19 mouse cellular contexts compared by ENCODE assay signal in genomic region chr8:88650016-88650708, GRCm38 (mm10). TPM values are rescaled to one million over a fixed set of nuclear protein-coding genes. Genes with fewer than 3 reads are reported as not detected.
DNase-seq lines count a peak whose midpoint lies in the region; ATAC-seq and TF ChIP-seq lines count a peak whose summit lies in the region.
"Had no signal": no experiment of that assay in that cellular context is flagged by ENCODE, and none has a peak within 500 bp of the region (broad histone marks: within the 10 kb centered on the region; RNA-seq: fewer than 3 reads in every experiment).

No protein-coding gene starts in this region.

- no peaks in the 10 kb centered on the region for H3K79me2 ChIP-seq in heart, adult 2 months (replicated peaks; ENCODE audit: control insufficient read depth, insufficient read depth, low read length)

- no peak for TF ChIP-seq CTCF in heart, adult 2 months (IDR thresholded peaks at IDR 0.05)

- no peak for TF ChIP-seq POLR2A in heart, adult 2 months (IDR thresholded peaks at IDR 0.05; ENCODE audit: insufficient read depth, low read depth, low read length)

- intact Hi-C loops in heart, adult 2 months (cut with DNase I): no loop called here
- intact Hi-C loops in heart, postnatal 10 days (cut with DNase I): no loop called here

- H3K4me3 ChIP-seq in heart, adult 2 months: no peak overlapping the region
- H3K4me3 ChIP-seq: forebrain, embryonic 10.5 days; heart, embryonic 12.5 days; limb, embryonic 15.5 days; neural tube, embryonic 15.5 days had no signal

- peak overlapping the region; percentile 55 for H3K27ac ChIP-seq in heart, adult 2 months
- H3K27ac ChIP-seq: forebrain, embryonic 10.5 days; hindbrain, postnatal 0 days; limb, embryonic 15.5 days; neural tube, embryonic 15.5 days had no signal

- 39% methylated on average over 6 of the region's 6 CpGs for WGBS in heart, adult 2 months

- H3K36me3 ChIP-seq in heart, adult 2 months (ENCODE audit: control insufficient read depth, insufficient read depth, low read length): no peaks in the 10 kb centered on the region
- H3K36me3 ChIP-seq: forebrain, embryonic 10.5 days; heart, embryonic 12.5 days; limb, embryonic 15.5 days; neural tube, embryonic 15.5 days had no signal

- no peak overlapping the region for H3K9ac ChIP-seq in heart, adult 2 months (ENCODE audit: low read depth, low read length)
- H3K9ac ChIP-seq: heart, embryonic 12.5 days; limb, embryonic 15.5 days; neural tube, embryonic 15.5 days had no signal

- no peaks in the 10 kb centered on the region for H3K27me3 ChIP-seq in heart, adult 2 months (ENCODE audit: control insufficient read depth, insufficient read depth, low read length)
- H3K27me3 ChIP-seq: limb, embryonic 15.5 days had no signal

- ATAC-seq in CD4-positive, CD25-positive, alpha-beta regulatory T cell, adult 4 months: peak; percentile 58
- peak; percentile 53 for ATAC-seq in inflammation-experienced regulatory T-cells, adult 6 months
- ATAC-seq: hindbrain, postnatal 0 days had no signal

- peak in 1 of 2 experiments; percentile 26 for DNase-seq in heart, adult 2 months
- DNase-seq in heart, postnatal 10 days: no peak
- peak; percentile 35 for DNase-seq in A20 (ENCODE audit: low read depth, low spot score)
- DNase-seq in gastrocnemius, adult 18-20 months (ENCODE audit: low spot score): no peak
- DNase-seq in right cerebral cortex, adult 2 months (ENCODE audit: low spot score in 2 of 2): no peak
- no peak for DNase-seq in spleen, postnatal 14 days (ENCODE audit: low spot score in 2 of 2)
- DNase-seq: adrenal gland, postnatal 14 days; cerebellum, adult 9-10 months; gastrocnemius, postnatal 36 days; heart, postnatal 4 days; kidney, postnatal 4 days; right cerebral cortex, postnatal 4 days had no signal

- peaks cover 23% of the 10 kb centered on the region for H3K4me1 ChIP-seq in heart, adult 2 months (ENCODE audit: control insufficient read depth, insufficient read depth, low read length)

- TF ChIP-seq EP300 in heart, adult 2 months (IDR thresholded peaks at IDR 0.05; ENCODE audit: insufficient read depth, low read depth, low read length): no peak

RNA-seq across cellular contexts. Expression of gene Nod2, which starts 3.0 kb away (rescaled TPM):
- 1 to 10 TPM; 1.1 to 1.5 TPM for total RNA-seq in heart, adult 2 months (2021)
- polyA plus RNA-seq in heart, adult 2 months (2012; rRNA removed): 1.3 and 1.9 TPM in 2 replicates
- total RNA-seq in heart, postnatal 10 days (2021): 1 to 10 TPM; 1.0 to 1.4 TPM
- 1 to 10 TPM in 1 of 2 experiments, under 1 TPM in 1; 0.83 to 2.4 TPM for polyA plus RNA-seq in CD4-positive, CD25-positive, alpha-beta regulatory T cell, adult 4 months (2017; shearing (Covaris generic))
- 1 to 10 TPM; 2.4 to 4.3 (median 3.8) TPM for polyA plus RNA-seq in inflammation-experienced regulatory T-cells, adult 6 months (2017; shearing (Covaris generic))
- total RNA-seq in gastrocnemius, adult 18-20 months (2021): under 1 TPM; 0.27 to 0.66 TPM

RNA-seq across cellular contexts. Expression of gene Snx20, which starts 14.2 kb away (rescaled TPM):
- 1 to 10 TPM; 1.0 to 1.6 TPM for total RNA-seq in heart, adult 2 months (2021)
- 0.76 and 1.1 TPM in 2 replicates for polyA plus RNA-seq in heart, adult 2 months (2012; rRNA removed)
- total RNA-seq in heart, postnatal 10 days (2021): 1 to 10 TPM; 1.5 to 2.0 TPM
- 10 to 100 TPM; 15.0 to 16.8 TPM for polyA plus RNA-seq in CD4-positive, CD25-positive, alpha-beta regulatory T cell, adult 4 months (2017; shearing (Covaris generic))
- polyA plus RNA-seq in inflammation-experienced regulatory T-cells, adult 6 months (2017; shearing (Covaris generic)): 10 to 100 TPM in 1 of 3 experiments, 1 to 10 TPM in 2; 6.2 to 12.0 (median 9.3) TPM
- under 1 TPM; 0.18 to 0.38 TPM for total RNA-seq in gastrocnemius, adult 18-20 months (2021)

RNA-seq across cellular contexts. Expression of gene Cyld, which starts 46.7 kb away (rescaled TPM):
- 10 to 100 TPM; 27.1 to 29.4 TPM for total RNA-seq in heart, adult 2 months (2021)
- polyA plus RNA-seq in heart, adult 2 months (2012; rRNA removed): 4.8 and 10.1 TPM in 2 replicates
- 10 to 100 TPM; 19.8 to 22.0 TPM for total RNA-seq in heart, postnatal 10 days (2021)
- polyA plus RNA-seq in CD4-positive, CD25-positive, alpha-beta regulatory T cell, adult 4 months (2017; shearing (Covaris generic)): 100 to 1,000 TPM; 108 to 125 TPM
- polyA plus RNA-seq in inflammation-experienced regulatory T-cells, adult 6 months (2017; shearing (Covaris generic)): 10 to 100 TPM; 88.9 to 92.6 (median 90.9) TPM
- total RNA-seq in gastrocnemius, adult 18-20 months (2021): 10 to 100 TPM; 20.9 to 22.8 TPM
